Mouse (Mus musculus): ENCODE measurements around the gene Mto1. TPM values are rescaled to one million over a fixed set of nuclear protein-coding genes. Genes with fewer than 3 reads are reported as not detected.

Mto1 gene
- polyA plus RNA-seq, 1 experiment from 2014 or later, result 8.4 TPM

GRCm38 (mm10) chr9:78504133-78504532 is 56.1 kb downstream of the Mto1 start:
- no peak for ATAC-seq
- Histone ChIP-seq H3K4me2 (replicated peaks; ENCODE audit: low read depth) (no peak overlapping the region), H3K27ac (ENCODE audit: low read depth, low read length) (no peak overlapping the region), H3K36me3 (ENCODE audit: control insufficient read depth, insufficient read depth) (no peaks in the 10 kb centered on the region), H3K4me3 (ENCODE audit: low read depth, low read length) (no peak overlapping the region), H3K9ac (ENCODE audit: low read depth, low read length) (no peak overlapping the region), H3K9me3 (ENCODE audit: control insufficient read depth) (no peaks in the 10 kb centered on the region), H3K27me3 (replicated peaks; ENCODE audit: control insufficient read depth, insufficient read depth, low read length) (no peaks in the 10 kb centered on the region), H3K4me1 (replicated peaks; ENCODE audit: control insufficient read depth, insufficient read depth, low read length) (no peaks in the 10 kb centered on the region)
- no peak for TF ChIP-seq CTCF (IDR thresholded peaks at IDR 0.05; ENCODE audit: low read depth)
- 79% methylated on average over 4 of the region's 4 CpGs for WGBS

GRCm38 (mm10) chr9:78504679-78505078 is 56.7 kb downstream of the Mto1 start:
- Histone ChIP-seq H3K27ac (ENCODE audit: low read depth, low read length) (no peak overlapping the region), H3K9ac (ENCODE audit: low read depth, low read length) (no peak overlapping the region), H3K4me2 (replicated peaks; ENCODE audit: low read depth) (no peak overlapping the region), H3K4me1 (replicated peaks; ENCODE audit: control insufficient read depth, insufficient read depth, low read length) (no peaks in the 10 kb centered on the region), H3K9me3 (ENCODE audit: control insufficient read depth) (no peaks in the 10 kb centered on the region), H3K4me3 (ENCODE audit: low read depth, low read length) (no peak overlapping the region), H3K27me3 (replicated peaks; ENCODE audit: control insufficient read depth, insufficient read depth, low read length) (no peaks in the 10 kb centered on the region), H3K36me3 (ENCODE audit: control insufficient read depth, insufficient read depth) (no peaks in the 10 kb centered on the region)
- ATAC-seq, result no peak
- WGBS, result 57% methylated on average over 3 of the region's 3 CpGs
- no peak for TF ChIP-seq CTCF (IDR thresholded peaks at IDR 0.05; ENCODE audit: low read depth)

DNA sequence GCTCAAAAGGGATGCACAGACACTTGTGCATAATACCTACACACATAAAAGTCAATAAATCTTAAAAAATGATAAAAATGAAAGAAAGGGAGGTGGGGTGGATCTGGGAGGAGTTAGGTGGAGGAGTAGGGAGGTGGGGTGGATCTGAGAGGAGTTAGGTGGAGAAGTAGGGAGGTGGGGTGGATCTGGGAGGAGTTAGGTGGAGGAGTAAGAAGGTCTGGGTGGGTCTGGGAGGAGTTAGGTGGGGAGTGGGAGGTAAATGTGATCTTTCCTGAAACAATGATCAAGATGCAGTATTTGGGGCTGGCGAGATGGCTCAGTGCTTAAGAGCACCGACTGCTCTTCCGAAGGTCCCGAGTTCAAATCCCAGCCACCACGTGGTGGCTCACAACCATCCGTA is 57.2 kb downstream of the Mto1 start:
- Histone ChIP-seq H3K9me3 (ENCODE audit: control insufficient read depth) (no peaks in the 10 kb centered on the region), H3K4me2 (replicated peaks; ENCODE audit: low read depth) (no peak overlapping the region), H3K27ac (ENCODE audit: low read depth, low read length) (no peak overlapping the region), H3K4me1 (replicated peaks; ENCODE audit: control insufficient read depth, insufficient read depth, low read length) (no peaks in the 10 kb centered on the region), H3K36me3 (ENCODE audit: control insufficient read depth, insufficient read depth) (no peaks in the 10 kb centered on the region), H3K9ac (ENCODE audit: low read depth, low read length) (no peak overlapping the region), H3K27me3 (replicated peaks; ENCODE audit: control insufficient read depth, insufficient read depth, low read length) (no peaks in the 10 kb centered on the region), H3K4me3 (ENCODE audit: low read depth, low read length) (no peak overlapping the region)
- 94% methylated on average over 6 of the region's 6 CpGs for WGBS
- no peak for ATAC-seq
- TF ChIP-seq CTCF (IDR thresholded peaks at IDR 0.05; ENCODE audit: low read depth), result no peak

DNA sequence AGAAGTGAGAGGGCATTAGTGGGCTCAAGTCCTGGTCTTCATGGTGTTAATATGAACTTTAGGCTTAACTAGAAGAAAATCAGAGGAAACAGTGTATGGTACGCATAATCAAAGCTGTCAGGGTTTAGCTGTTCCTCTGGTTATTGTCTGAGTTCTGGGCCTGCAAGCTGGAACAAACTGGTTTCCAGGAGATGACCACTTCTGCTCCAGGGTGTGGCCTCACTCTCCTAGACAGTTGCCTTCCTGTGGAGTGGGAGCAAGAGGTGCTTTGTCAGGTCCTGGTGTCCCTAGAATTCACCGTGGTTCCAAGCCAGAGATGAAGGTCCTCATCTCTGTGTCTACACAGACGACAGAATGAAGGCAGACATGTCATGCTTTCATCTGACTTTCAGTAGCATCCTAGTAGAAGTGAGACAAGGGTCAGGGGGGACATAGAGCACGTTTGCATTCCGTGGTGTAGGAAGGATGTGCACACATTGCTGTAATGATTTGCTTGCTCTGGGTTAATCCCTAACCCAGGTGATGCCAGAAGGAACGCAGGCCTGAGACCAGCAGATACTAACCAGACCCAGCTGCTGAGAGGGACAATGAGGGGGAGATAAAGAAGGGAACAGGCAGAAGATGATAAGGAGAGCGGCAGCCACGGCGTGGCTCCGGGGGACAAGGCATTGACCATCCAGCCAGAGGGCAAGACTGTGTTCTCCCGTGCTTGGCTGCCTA is 58.2 kb downstream of the Mto1 start:
- WGBS, result 28% methylated on average over 11 of the region's 11 CpGs
- H3K36me3 ChIP-seq (ENCODE audit: control insufficient read depth, insufficient read depth), result no peaks in the 10 kb centered on the region
- no peaks in the 10 kb centered on the region for H3K27me3 ChIP-seq (replicated peaks; ENCODE audit: control insufficient read depth, insufficient read depth, low read length)
- TF ChIP-seq CTCF (IDR thresholded peaks at IDR 0.05; ENCODE audit: low read depth), result no peak
- H3K9me3 ChIP-seq (ENCODE audit: control insufficient read depth), result no peaks in the 10 kb centered on the region
- H3K4me1 ChIP-seq (replicated peaks; ENCODE audit: control insufficient read depth, insufficient read depth, low read length), result no peaks in the 10 kb centered on the region
- no peak overlapping the region for H3K27ac ChIP-seq (ENCODE audit: low read depth, low read length)
- H3K9ac ChIP-seq (ENCODE audit: low read depth, low read length), result no peak overlapping the region
- 0 out of 2 replicates have a peak overlapping the region, but pooled peaks have one; percentile 6 for H3K4me2 ChIP-seq (replicated peaks; ENCODE audit: low read depth)
- ATAC-seq, result no peak
- H3K4me3 ChIP-seq (ENCODE audit: low read depth, low read length), result no peak overlapping the region

- Histone ChIP-seq H3K9ac (ENCODE audit: low read depth, low read length) (no peak overlapping the region), H3K4me2 (replicated peaks; ENCODE audit: low read depth) (0 out of 2 replicates have a peak overlapping the region, but pooled peaks have one; percentile 6), H3K27me3 (replicated peaks; ENCODE audit: control insufficient read depth, insufficient read depth, low read length) (no peaks in the 10 kb centered on the region), H3K4me3 (ENCODE audit: low read depth, low read length) (no peak overlapping the region), H3K9me3 (ENCODE audit: control insufficient read depth) (no peaks in the 10 kb centered on the region), H3K27ac (ENCODE audit: low read depth, low read length) (no peak overlapping the region), H3K36me3 (ENCODE audit: control insufficient read depth, insufficient read depth) (no peaks in the 10 kb centered on the region), H3K4me1 (replicated peaks; ENCODE audit: control insufficient read depth, insufficient read depth, low read length) (no peaks in the 10 kb centered on the region)
- ATAC-seq, result no peak
- WGBS, result 60% methylated on average over 5 of the region's 7 CpGs
- no peak for TF ChIP-seq CTCF (IDR thresholded peaks at IDR 0.05; ENCODE audit: low read depth)
Measured at GRCm38 (mm10) chr9:78506722-78507077, 58.7 kb downstream of the Mto1 start.

DNA sequence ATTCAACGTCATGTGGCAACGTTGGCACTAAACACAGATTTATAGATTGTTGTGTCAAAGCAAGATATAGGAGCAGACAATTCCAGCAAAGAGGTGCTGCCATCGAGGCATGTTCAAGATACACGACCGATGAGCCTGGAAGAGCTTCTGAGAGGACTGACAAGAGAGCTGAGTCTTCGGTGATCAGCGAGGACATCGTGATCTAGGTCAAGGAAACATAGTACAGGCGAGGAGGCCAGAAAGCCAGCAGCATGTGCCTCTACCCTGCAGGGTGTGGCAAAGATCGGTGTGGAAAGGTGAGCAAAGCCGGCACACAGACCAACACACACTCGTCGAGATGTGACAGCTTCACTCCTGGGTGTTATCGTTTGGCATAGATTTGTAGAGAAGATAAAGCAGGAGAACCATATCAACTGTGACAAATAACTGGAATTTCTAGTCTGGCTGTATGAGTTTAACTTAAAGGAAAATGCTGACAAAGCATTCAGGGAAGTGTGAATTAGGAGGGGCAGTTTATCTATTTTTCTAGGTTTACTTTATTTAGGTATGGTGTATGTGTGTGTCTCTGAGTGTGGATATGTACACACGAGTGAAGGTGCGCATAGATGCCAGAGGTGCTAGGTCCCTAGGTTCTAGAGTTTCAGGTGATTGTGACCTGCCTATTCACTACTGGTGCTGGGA is 60.2 kb downstream of the Mto1 start:
- no peaks in the 10 kb centered on the region for H3K4me1 ChIP-seq (replicated peaks; ENCODE audit: control insufficient read depth, insufficient read depth, low read length)
- WGBS, result 61% methylated on average over 16 of the region's 16 CpGs
- no peak for TF ChIP-seq CTCF (IDR thresholded peaks at IDR 0.05; ENCODE audit: low read depth)
- H3K4me3 ChIP-seq (ENCODE audit: low read depth, low read length), result no peak overlapping the region
- no peak overlapping the region; the same call in 1 of the 2 replicates for H3K4me2 ChIP-seq (replicated peaks; ENCODE audit: low read depth)
- no peaks in the 10 kb centered on the region for H3K36me3 ChIP-seq (ENCODE audit: control insufficient read depth, insufficient read depth)
- no peaks in the 10 kb centered on the region for H3K27me3 ChIP-seq (replicated peaks; ENCODE audit: control insufficient read depth, insufficient read depth, low read length)
- no peak for ATAC-seq
- H3K9me3 ChIP-seq (ENCODE audit: control insufficient read depth), result no peaks in the 10 kb centered on the region
- H3K27ac ChIP-seq (ENCODE audit: low read depth, low read length), result no peak overlapping the region
- no peak overlapping the region for H3K9ac ChIP-seq (ENCODE audit: low read depth, low read length)

Measured in intestine, postnatal 0 days (tissue).